Mouse (Mus musculus): Measurements from ENCODE around the gene Tmem161a.

Gene Tmem161a

DNA sequence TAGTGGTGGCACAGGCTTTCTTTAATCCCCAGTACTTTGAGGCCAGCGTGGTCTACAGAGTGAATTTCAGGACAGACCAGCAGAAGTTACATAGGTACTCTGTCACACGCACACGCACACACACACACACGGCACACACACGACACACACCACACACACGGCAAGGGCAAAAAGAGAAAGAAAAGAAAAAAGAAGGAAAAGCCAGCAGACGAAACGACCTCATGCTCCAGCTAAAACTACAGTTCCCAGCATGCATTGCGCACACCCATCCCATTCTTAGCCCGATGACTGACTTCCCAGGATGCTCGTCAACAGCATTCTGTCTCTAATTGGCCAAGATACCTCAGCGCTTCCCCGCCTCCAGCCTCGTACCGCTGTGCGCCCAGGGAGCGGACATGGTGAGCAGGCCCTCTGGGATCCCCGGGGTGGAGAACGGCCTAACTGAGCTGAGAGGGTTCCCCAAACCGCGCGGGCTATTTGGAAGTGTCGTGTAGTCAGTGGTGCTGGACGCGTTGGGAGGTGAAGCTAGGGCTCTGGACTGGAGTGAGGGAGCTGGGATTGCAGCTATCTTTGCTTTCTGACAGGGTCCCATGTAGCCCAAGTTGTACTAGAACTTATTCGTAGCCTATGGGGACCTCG is at the start of gene Tmem161a:
TSS of gene Tmem161a (plus strand) at position 314 of the 639 bp plus-strand sequence.
- DNase-seq (ENCODE audit: low spot score in 2 of 2): peak; percentile 95 to 96

DNA sequence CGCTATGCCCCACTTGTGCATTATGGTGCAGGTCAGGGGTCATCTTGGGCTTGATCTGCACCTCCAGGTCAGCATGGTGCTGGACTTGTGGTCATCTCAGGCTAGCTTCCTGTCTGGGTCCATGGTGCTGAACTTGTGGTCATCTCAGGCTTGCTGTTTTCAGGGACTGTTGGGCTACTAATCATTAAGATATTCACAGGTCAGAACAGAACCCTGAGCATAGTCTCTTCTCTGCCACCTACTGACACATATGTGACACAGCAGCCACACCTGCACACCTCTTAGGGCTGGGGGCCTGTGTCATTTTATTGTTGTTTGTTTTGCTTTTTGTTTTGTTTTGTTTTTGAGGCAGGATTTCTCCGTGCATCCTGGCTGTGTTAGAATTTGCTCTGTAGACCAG is 49.3 kb upstream of the Tmem161a start:
- DNase-seq (ENCODE audit: low spot score in 2 of 2): no peak

DNA sequence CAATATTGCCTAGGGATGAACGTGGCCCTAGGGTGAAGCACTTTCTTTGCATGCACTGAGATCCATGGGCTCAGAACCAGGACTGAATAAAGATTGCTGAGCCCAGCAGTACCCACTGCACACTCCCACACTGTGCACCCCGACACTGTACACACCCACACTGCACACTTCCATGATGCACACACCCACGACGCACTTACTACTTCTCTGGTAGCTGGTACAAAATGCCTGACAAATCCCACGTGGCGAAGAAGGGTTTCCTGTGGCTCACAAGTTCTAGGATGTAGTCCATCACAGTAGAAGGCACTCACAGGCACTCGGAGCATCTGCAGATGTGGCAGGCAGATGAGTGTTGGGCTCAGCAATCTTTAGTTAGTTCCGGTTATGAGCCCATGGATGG is 47.2 kb upstream of the Tmem161a start:
- no peak for DNase-seq (ENCODE audit: low spot score in 2 of 2)

DNA sequence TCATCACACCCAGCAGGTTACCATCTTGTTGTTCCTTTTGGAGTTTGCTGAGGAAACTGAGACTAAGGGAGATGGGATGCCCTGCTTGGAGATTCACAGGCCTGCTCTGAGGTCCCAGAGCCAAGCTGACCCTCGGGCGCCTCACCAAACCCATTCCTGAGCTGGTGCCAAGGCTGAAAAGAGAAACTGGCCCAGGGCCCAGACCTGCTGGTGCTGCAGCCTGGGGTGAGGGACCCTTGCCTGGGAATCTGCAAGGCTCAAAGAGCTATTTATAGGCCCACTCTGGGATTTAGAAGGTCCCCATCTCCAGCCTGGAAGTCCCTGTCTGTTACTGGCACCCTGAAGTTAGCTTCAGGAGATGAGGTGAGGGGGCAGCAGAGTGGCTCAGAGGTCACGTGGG is 43.7 kb upstream of the Tmem161a start:
- peak; percentile 68 to 81 for DNase-seq (ENCODE audit: low spot score in 2 of 2)

DNA sequence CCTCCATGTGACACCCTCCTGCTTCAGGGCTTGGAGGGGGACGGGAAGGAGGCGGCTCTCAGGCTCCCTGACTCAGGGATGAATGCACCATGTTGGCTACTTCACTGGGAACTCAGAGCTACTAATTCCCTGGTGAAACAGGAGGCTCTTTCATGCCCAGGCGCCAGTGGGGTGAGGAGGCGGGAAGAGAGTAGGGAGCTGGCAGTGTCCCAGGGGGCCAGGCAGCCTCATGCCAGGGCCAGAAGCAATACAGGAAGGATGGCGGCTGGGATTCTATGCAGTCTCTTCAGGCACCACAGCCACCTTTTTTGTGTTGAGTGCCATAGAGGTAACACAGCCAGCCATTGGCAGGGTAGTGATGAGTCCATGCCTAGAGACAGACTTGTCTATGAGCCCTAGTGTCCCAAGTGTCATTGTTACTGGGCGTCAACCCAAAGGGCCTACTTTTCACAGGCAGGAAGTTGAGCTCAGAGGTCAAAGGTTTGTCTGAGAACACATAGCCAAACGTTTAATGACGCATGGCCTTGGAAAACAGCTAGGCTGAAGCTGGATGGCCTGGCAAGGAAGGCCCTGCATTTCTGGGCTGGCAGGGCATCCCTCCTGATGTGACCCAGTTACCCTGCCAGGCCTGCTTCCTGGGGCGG is 42.7 kb upstream of the Tmem161a start:
- peak; percentile 59 to 65 for DNase-seq (ENCODE audit: low spot score in 2 of 2)

DNA sequence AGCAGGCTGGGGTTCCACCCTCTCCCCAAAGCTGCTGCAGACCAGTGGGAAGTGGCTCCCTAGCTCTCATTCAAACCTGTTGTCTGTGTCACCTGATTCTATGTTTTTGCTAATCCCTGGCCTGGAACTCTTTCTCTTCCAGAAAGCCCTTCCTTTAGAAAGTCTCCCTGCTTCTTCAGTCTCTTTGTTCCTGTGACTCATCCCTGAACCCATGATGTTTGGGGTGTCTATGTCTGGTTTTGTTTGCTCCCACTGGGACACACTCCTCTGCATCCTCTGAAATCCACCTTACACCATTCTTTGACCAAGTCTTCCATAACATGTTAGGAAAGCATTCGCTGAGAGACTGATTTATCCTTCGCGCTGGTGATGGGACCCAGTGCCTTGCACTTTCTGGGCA is 42.1 kb upstream of the Tmem161a start:
- DNase-seq (ENCODE audit: low spot score in 2 of 2): no peak

DNA sequence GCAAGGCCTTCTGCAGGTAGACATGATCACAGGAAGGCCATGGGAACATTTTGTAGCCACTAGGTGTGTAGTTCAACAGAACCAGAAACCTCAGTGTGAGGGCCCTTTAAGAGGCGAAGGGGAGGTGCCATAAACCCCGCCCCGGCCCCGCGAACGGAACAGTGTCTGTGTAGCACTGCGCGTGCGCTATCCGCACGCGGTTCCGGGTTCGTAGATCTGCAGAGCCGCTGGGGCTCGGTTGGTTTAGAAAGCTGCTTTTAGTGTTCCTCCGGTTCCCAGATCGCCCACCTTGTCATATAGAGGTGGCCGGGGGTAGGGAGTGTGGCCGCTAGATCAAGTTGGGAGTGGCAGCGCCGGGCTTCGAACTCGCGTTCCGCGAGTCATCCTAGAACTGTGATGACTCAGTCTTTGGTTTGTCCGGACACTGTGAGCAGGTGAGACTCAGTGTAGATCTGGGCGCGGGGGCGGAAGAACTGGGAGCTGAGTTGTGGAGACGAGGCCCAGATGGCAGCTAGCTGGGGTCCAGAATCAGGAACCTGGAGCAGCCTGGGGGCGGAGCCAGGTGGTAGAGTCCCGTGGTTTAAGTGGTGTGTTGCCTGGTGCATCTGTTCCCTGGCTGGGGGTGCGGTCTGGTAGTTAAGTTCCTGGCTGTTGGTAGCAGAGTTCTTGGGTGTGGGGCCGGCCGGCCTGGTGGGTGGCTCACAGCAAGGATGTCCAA is 40.8 kb upstream of the Tmem161a start, which contains the start of gene Nr2c2ap:
TSS of gene Nr2c2ap (plus strand) at position 168 of the 718 bp plus-strand sequence.
- peak; percentile 72 to 82 for DNase-seq (ENCODE audit: low spot score in 2 of 2)

DNA sequence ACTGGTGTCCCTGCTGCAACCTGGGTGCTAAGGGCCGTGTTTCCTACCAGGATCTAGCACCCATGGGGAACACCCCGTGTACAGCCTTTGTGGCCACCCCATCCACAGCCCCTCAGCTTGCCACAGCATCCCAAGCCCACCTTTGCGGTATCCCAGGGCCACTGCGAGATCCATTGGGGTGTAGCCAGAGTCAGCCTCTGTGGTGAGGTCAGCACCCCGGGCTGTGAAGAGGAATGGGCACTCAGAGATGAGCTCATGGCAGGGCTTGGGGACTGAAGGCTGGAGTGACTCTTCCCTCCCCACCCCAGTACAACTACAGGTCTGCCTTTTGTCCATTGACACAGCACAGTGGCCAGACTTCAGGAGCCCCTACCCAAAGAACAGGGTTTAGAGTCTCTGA is 38.1 kb upstream of the Tmem161a start:
- DNase-seq (ENCODE audit: low spot score in 2 of 2): no peak

DNA sequence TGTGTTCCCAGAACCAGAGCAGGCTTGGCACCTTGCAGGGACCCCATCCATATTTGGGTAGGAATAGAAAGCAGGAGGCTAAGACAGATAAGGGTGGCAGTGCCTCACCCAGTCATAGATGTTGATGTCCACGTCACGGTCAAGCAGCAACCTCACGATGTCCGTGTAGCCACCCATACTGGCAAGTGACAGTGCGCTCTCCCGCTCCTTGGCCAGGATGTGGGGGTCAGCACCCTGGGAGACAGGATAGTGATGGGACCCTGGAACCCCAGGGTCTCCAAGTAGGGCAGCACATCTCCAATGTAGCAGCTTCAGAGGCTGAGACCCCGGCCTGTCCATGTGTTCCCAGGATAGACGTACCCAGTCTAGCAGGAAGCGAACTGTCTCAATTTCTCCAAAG is 37.2 kb upstream of the Tmem161a start:
- no peak for DNase-seq (ENCODE audit: low spot score in 2 of 2)

DNA sequence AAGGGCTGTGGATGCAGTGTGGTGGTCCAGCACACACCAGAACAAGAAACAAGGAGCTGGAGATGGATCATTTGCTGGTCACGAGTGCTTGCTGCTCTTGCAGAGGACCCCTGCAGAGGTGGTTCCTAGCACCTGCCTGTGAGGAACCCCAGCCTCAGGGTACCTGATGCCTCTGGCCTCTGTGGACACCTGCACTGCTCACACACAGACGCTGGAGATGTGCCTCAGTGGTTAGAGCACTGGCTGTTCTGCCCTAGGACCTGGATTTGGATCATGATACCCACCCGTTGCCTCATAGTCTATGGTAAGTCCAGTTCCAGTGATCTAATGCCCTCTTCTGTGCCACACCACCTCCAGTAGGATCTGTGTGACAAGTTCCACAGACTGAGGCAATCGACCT is 35.6 kb upstream of the Tmem161a start:
- DNase-seq (ENCODE audit: low spot score in 2 of 2): no peak

DNA sequence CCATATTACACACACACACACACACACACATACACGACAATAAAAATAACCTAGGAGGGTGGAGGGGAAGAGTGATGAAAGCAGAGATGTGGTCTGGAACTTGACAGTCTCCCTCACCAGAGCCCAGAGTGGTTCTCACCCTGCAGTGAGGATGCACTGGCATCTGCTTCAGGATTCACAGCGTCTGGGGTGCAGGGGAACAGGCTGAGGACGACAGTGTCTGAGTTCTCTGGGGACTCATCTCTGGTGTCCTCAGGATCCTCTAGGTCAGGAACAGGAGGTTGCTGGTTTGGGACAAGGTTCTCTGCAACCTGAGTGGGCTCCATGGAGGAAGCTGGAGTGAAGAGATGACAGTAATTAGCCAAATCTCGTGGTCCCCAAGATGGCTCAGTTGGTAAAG is 34.3 kb upstream of the Tmem161a start:
- DNase-seq (ENCODE audit: low spot score in 2 of 2): no peak

DNA sequence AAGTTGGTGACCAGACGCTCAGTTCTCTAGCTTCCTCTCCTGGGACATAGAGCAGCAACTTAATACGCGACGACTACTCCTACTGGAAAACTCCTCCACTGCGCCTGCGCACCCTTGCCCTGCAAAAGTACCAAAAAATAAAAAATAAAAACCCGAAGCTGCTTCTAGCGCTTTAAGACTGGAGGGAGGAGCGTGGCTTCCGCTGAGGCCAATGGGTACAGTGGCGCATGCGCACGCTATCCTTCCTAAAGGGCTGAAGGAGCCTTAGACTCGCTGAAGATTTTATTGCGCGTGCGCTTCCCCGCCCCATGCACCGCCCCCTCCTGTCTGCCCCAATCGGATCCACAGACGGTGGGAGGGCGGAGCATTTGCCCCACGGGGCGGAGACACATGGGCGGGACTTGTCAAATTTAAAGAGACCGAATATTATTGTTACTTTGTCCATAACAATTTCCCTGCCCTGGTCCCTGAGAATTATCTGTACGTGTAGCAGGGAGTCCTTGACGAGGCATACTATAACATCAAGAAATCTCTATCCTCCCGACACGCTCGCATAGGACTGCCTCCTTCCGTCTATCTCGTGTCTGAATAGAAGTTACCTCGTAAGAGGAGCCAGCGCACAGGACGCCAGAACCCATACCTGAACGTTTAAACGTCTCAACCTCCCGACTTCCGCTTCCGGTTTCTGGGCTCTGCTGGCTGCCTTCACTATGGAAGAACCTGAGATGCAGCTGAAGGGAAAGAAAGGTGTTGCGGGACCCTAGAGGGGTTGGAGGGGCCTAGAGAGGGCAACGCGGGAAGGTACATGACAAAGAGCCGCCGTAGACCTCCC is 32.9 kb upstream of the Tmem161a start, which contains the start of the genes Rfxank, Borcs8 and Mef2b:
TSS of gene Rfxank (minus strand) at position 129 of the 832 bp plus-strand sequence.
TSS of gene Borcs8 (plus strand) at position 474 of the 832 bp plus-strand sequence.
TSS of gene Mef2b (plus strand) at position 686 of the 832 bp plus-strand sequence.
- peak; percentile 99 to 100 for DNase-seq (ENCODE audit: low spot score in 2 of 2)

DNA sequence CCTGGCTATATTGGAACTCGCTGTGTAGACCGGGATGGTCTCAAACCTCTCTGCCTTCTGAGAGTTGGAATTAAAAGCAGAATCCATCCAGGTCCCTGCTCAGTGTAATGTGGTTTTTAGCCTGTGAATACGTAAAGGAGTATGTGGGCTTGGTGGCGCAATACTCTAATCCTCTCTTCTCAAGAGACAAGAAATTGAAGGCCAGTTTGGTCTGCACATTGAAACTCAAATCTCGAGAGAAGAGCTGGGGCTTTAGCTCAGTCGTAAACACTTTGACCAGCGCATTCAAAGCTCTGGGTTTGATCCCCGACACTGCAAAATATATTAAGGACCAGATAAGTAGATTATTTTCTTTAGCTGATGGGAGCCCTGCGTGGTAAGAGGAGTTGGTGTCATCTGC is 32.2 kb upstream of the Tmem161a start:
- DNase-seq (ENCODE audit: low spot score in 2 of 2): no peak

DNA sequence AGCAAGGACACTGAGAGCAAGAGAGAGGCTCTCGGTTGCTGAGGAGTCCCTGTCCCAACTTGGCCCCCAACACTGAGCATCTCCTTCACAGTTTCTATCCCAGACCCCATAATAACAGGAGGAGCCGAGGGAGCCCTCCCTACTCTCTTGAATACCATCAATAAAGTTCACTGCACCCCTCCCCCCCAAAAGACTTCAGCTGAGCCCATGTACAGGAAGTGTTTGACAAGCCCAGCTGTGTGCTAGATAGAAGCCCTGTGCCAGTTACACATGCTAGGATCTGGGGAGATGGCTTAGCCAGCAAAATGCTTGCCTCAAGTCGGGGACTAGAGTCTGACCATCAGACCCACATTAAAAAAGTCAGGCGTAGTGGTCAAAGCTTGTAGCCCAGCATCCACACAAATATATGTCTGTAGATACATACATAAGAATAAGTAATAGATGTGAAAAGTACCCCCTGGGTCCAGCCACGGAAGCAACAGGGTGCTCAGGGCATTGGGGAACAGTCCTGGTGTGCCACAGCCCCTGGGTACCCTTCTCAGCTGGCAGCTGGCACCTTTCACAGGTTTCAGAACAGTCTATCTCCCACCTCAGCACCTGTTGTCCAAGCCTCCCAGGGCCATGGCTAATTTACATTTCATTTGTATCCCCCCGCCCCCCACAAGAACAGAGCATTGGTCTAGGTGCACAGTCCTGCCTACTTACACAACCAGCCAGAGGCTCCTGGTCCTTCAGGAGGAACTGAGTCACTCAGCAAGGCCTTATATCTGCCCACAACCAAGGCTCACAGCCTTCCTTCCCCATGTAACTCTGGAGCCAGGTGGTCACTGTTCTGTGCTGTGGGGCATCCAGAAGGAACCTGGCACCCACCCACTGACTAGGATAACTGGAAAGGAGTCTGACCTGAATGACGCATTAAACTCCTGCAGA is 24.2 kb upstream of the Tmem161a start:
- no peak for DNase-seq (ENCODE audit: low spot score in 2 of 2)

DNA sequence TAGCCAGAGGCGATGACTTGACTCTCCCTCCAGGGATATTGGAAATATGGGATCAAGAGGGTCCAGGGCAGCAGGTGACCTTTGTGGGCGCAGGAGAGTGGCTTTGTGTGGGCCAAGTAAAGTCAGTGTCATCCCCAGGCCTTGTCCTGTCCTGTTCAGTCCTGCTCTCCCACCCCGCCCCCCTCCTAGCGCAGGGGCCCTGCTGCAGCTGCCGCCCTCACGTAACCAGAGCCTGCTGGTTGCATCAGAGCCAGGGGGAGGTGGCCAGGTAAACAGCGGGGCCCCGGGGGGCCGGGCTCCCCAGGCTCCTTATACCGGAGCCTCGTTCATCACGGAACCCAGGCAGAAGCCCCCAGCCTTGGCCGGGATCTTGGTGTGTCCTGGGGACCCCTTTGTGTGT is 22.0 kb upstream of the Tmem161a start:
- no peak for DNase-seq (ENCODE audit: low spot score in 2 of 2)

DNA sequence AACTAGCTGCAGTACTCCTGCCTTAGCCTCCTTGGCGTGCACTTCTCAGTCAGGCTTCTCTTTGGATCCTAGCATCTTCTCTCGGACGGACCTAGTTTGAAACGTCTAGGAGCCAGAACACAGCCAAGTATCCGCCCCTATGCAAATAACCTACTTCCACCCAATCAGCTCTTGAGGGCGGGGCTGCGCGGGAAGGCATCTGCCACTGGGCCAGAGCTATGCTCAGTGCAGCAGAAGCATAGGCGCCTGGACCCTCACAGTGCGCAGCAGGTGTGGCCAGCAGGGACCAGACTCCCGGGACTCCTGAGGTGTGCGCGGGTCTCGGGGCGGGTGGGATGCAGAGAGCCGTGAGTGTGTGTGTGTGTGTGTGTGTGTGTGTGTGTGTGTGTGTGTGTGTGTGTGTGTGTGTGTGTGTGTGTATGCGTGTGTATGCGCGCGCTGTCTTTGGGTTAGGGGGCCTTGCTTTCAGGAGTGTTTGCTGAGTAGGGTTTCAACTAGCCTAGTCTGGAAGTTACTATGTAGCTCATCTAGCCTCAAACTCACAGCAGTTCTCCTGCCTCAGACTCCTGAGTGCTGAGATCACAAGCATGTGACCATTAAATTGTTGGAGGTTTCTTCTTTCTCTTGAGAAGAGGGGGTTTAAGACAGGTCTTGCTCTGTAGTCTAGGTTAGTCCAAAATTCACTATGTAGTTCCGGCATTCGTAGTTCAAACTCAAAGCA is 19.5 kb upstream of the Tmem161a start:
- peak; percentile 29 to 49 for DNase-seq (ENCODE audit: low spot score in 2 of 2)

DNA sequence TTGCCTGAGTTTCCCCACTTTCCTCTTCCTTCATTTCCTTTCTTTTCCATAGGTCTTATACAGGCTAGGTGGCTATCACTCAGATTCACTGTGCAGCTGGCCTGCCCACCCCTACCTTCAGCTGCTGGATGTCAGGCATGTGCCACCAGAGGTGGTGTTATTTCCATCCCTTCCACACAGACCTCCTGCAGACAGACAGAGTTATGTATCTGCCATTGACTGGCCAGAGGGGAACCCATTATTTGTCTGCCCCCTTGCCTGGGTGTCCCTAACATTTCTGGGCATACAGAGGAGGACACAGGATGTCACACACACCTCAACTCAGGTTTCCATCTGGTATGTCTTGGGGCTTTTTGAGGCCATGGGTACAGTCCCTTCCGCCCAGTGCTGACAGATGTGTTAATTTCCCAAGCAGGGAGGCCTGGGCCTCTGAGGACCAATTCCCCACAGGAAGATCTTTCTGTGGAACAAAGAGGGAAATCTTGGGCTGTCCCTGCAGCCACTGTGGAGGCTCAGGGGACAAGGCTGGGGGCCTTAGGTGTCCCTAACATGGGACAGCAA is 14.8 kb upstream of the Tmem161a start:
- no peak for DNase-seq (ENCODE audit: low spot score in 2 of 2)

DNA sequence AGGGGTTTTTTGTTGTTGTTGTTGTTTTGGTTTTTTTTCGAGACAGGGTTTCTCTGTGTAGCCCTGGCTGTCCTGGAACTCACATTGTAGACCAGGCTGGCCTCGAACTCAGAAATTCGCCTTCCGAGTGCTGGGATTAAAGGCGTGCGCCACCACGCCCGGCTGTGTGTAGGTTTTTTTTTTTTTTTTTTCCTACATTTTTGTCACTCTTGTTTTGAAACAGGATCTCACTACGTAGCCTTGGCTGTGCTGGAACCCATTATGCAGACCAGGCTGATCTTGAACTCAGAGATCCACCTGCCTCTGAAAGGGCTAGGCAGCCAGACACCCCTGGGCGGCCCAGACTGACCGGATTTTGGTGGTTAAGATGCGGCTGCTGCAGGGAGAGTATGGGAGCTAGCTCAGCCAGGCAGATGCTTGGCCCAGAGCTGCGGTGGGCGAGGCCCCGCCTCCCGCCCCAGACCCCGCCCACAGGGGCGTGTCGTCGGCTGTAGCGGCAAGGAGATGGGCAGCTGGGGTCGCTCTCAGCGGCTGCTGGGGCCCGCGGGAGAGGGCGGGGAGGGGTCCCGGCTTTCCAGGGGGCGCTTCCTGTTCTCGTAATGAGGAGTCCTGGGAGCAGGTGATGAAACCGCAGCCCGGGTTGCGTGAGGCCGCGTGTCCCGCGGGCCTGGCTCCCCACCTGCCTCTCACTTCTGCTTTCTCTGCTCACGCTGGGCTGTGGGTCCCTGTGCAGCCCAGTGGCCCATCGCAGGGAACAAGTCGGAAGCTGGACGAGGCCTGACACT is 13.9 kb upstream of the Tmem161a start:
- DNase-seq (ENCODE audit: low spot score in 2 of 2): peak; percentile 28 to 42

DNA sequence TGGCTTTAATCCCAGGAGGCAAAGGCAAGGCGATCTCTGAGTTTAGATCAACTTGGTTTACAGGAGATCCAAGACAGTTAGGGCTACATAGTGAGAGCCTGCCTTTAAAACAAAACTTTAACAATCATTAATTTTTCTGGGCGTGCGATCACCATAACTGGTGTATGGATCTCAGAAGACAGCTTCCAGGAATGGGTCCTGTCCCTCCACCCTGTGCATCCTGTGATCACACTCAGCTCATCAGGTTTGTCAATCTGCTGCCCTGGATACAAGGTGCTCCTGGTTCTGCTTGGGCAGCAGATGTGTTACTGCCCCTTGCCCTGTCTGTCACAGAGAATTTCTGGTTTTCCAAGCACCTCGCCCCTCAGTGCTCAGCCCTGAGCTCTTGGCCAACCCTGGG is 12.9 kb upstream of the Tmem161a start:
- DNase-seq (ENCODE audit: low spot score in 2 of 2): no peak

Measured in heart, adult 9 months (tissue).